Mouse (Mus musculus) urinary bladder, postnatal 25 days (tissue): Measurements from ENCODE around the gene Mocs3.

ENCODE experiments used
- DNase-seq: peaks from one replicate; pipeline ENCODE4 v3.0.0; 2022; ENCODE audit warnings: low spot score

The Mocs3 gene

GRCm38 (mm10) chr2:168230026-168230728 is at the start of gene Mocs3, which contains the start of the genes Gm20716 and Dpm1:
TSS of gene Mocs3 (plus strand) at chr2:168230622.
TSS of gene Gm20716 (minus strand) at chr2:168230364.
TSS of gene Dpm1 (minus strand) at chr2:168230591.
- peak; percentile 81 for DNase-seq

- no peak for DNase-seq
Measured at GRCm38 (mm10) chr2:168191856-168192255, 38.6 kb upstream of the Mocs3 start.

GRCm38 (mm10) chr2:168193685-168194084 is 36.7 kb upstream of the Mocs3 start:
- DNase-seq: no peak

- DNase-seq: no peak
Measured at GRCm38 (mm10) chr2:168195721-168196120, 34.7 kb upstream of the Mocs3 start.

- no peak for DNase-seq
Measured at GRCm38 (mm10) chr2:168198421-168198820, 32.0 kb upstream of the Mocs3 start.

- no peak for DNase-seq
Measured at GRCm38 (mm10) chr2:168199476-168199875, 30.9 kb upstream of the Mocs3 start.

GRCm38 (mm10) chr2:168200014-168200691 is 30.3 kb upstream of the Mocs3 start:
- no peak for DNase-seq

- DNase-seq: no peak
Measured at GRCm38 (mm10) chr2:168204476-168204999, 25.9 kb upstream of the Mocs3 start.

GRCm38 (mm10) chr2:168205265-168205664 is 25.2 kb upstream of the Mocs3 start:
- DNase-seq: peak; percentile 85

GRCm38 (mm10) chr2:168205681-168206631 is 24.5 kb upstream of the Mocs3 start:
- peak; percentile 25 for DNase-seq

GRCm38 (mm10) chr2:168206725-168207644 is 23.4 kb upstream of the Mocs3 start, which contains the start of gene Adnp:
TSS of gene Adnp (minus strand) at chr2:168207112.
- DNase-seq: peak; percentile 94

- DNase-seq: no peak
Measured at GRCm38 (mm10) chr2:168207883-168208282, 22.5 kb upstream of the Mocs3 start.

- no peak for DNase-seq
Measured at GRCm38 (mm10) chr2:168213788-168214397, 16.5 kb upstream of the Mocs3 start.

GRCm38 (mm10) chr2:168223326-168223725 is 7.1 kb upstream of the Mocs3 start:
- no peak for DNase-seq

GRCm38 (mm10) chr2:168229116-168230025 is 1.1 kb upstream of the Mocs3 start:
- DNase-seq: peak; percentile 36

GRCm38 (mm10) chr2:168230773-168231470 is 500 bp downstream of the Mocs3 start:
- DNase-seq: no peak

- DNase-seq: no peak
Measured at GRCm38 (mm10) chr2:168231471-168231829, 1.0 kb downstream of the Mocs3 start.

GRCm38 (mm10) chr2:168233286-168233685 is 2.9 kb downstream of the Mocs3 start:
- DNase-seq: no peak

GRCm38 (mm10) chr2:168238335-168238734 is 7.9 kb downstream of the Mocs3 start:
- no peak for DNase-seq
